Mouse (Mus musculus) regulatory T cell (primary cell): ENCODE results near the gene Shisa6.
"Not testable (repeated sequence)": the region's sequence is repeated elsewhere in the genome, so short reads cannot be mapped to it uniquely, and the experiment has no call there.

ENCODE experiments used
- in situ Hi-C: fragments of 300-600 bp; cut with MboI, MseI; formaldehyde crosslinking; loops from one replicate; pipeline ENCODE4 v1.15.1; 2025; ENCODE audit warnings: high pct_unique_total_duplicates

Shisa6 gene

GRCm38 (mm10) chr11:66482501-66482900, 43.3 kb downstream of the Shisa6 start:
- in situ Hi-C loops = no loop called here

- in situ Hi-C loops = no loop called here
Observed at GRCm38 (mm10) chr11:66442631-66443030, 83.1 kb downstream of the Shisa6 start.

- in situ Hi-C loops = no loop called here
Observed at GRCm38 (mm10) chr11:66426129-66426528, 99.6 kb downstream of the Shisa6 start.

- in situ Hi-C loops = no loop called here
Observed at GRCm38 (mm10) chr11:66418216-66418615, 107.5 kb downstream of the Shisa6 start.

- in situ Hi-C loops = not testable (repeated sequence)
Observed at GRCm38 (mm10) chr11:66408721-66409120, 117.0 kb downstream of the Shisa6 start.

GRCm38 (mm10) chr11:66400036-66400435, 125.7 kb downstream of the Shisa6 start:
- in situ Hi-C loops = no loop called here

GRCm38 (mm10) chr11:66387561-66387960, 138.2 kb downstream of the Shisa6 start:
- in situ Hi-C loops = no loop called here

GRCm38 (mm10) chr11:66371796-66372195, 154.0 kb downstream of the Shisa6 start:
- in situ Hi-C loops = no loop called here

- in situ Hi-C loops = no loop called here
Observed at GRCm38 (mm10) chr11:66369764-66370163, 156.0 kb downstream of the Shisa6 start.

- in situ Hi-C loops = no loop called here
Observed at GRCm38 (mm10) chr11:66366809-66367685, 158.7 kb downstream of the Shisa6 start.

- in situ Hi-C loops = no loop called here
Observed at GRCm38 (mm10) chr11:66359811-66360210, 166.0 kb downstream of the Shisa6 start.

GRCm38 (mm10) chr11:66344822-66345221, 180.9 kb downstream of the Shisa6 start:
- in situ Hi-C loops = no loop called here

GRCm38 (mm10) chr11:66336313-66336712, 189.5 kb downstream of the Shisa6 start:
- in situ Hi-C loops = no loop called here

- in situ Hi-C loops = no loop called here
Observed at GRCm38 (mm10) chr11:66312764-66313163, 213.0 kb downstream of the Shisa6 start.

GRCm38 (mm10) chr11:66304396-66304795, 221.4 kb downstream of the Shisa6 start:
- in situ Hi-C loops = no loop called here

- in situ Hi-C loops = no loop called here
Observed at GRCm38 (mm10) chr11:66274707-66275081, 251.1 kb downstream of the Shisa6 start.

GRCm38 (mm10) chr11:66273904-66274706, 251.7 kb downstream of the Shisa6 start:
- in situ Hi-C loops = no loop called here

- in situ Hi-C loops = no loop called here
Observed at GRCm38 (mm10) chr11:66267029-66267428, 258.7 kb downstream of the Shisa6 start.

- in situ Hi-C loops = no loop called here
Observed at GRCm38 (mm10) chr11:66265336-66265990, 260.3 kb downstream of the Shisa6 start.

- in situ Hi-C loops = no loop called here
Observed at GRCm38 (mm10) chr11:66260205-66260604, 265.6 kb downstream of the Shisa6 start.

- in situ Hi-C loops = no loop called here
Observed at GRCm38 (mm10) chr11:66258851-66259250, 266.9 kb downstream of the Shisa6 start.

- in situ Hi-C loops = no loop called here
Observed at GRCm38 (mm10) chr11:66247115-66247514, 278.6 kb downstream of the Shisa6 start.
